Mouse (Mus musculus): ENCODE measurements around the gene Myo18a. TPM values are rescaled to one million over a fixed set of nuclear protein-coding genes. Genes with fewer than 3 reads are reported as not detected.

Gene Myo18a
- polyA plus RNA-seq, 1 experiment from 2014 or later, result 23.8 TPM

GRCm38 (mm10) chr11:77821648-77822047 lies 58.6 kb downstream of the Myo18a start:
- H3K9ac ChIP-seq (ENCODE audit: low read length), result no peak overlapping the region
- H3K4me3 ChIP-seq (ENCODE audit: low read depth, low read length), result no peak overlapping the region
- DNase-seq (ENCODE audit: low spot score, missing footprints) (peak; percentile 94), ATAC-seq (ENCODE audit: low FRiP score) (no peak)
- peaks cover 8% of the 10 kb centered on the region; the same call in 1 of the 2 replicates for H3K36me3 ChIP-seq (ENCODE audit: control insufficient read depth, insufficient read depth, low read length)
- 18% methylated on average over 8 of the region's 8 CpGs for WGBS
- no peak overlapping the region for H3K27ac ChIP-seq (ENCODE audit: low read depth, low read length)
- H3K4me2 ChIP-seq, result no peak overlapping the region
- peaks cover 2% of the 10 kb centered on the region for H3K27me3 ChIP-seq (ENCODE audit: control insufficient read depth, insufficient read depth, low read length)
- H3K4me1 ChIP-seq (ENCODE audit: control insufficient read depth, insufficient read depth, low read length), result 0 out of 2 replicates have a peak, but pooled peaks cover 8% of the 10 kb centered on the region
- no peaks in the 10 kb centered on the region for H3K9me3 ChIP-seq (ENCODE audit: control insufficient read depth, low read length)

GRCm38 (mm10) chr11:77822781-77823180 lies 59.7 kb downstream of the Myo18a start:
- DNase-seq (ENCODE audit: low spot score, missing footprints) (peak; percentile 98), ATAC-seq (ENCODE audit: low FRiP score) (no peak)
- Histone ChIP-seq H3K4me1 (ENCODE audit: control insufficient read depth, insufficient read depth, low read length) (peaks cover 11% of the 10 kb centered on the region; the same call in 1 of the 2 replicates), H3K36me3 (ENCODE audit: control insufficient read depth, insufficient read depth, low read length) (peaks cover 8% of the 10 kb centered on the region; the same call in 1 of the 2 replicates), H3K27ac (ENCODE audit: low read depth, low read length) (no peak overlapping the region), H3K4me2 (no peak overlapping the region), H3K9ac (ENCODE audit: low read length) (no peak overlapping the region), H3K9me3 (ENCODE audit: control insufficient read depth, low read length) (no peaks in the 10 kb centered on the region), H3K4me3 (ENCODE audit: low read depth, low read length) (no peak overlapping the region), H3K27me3 (ENCODE audit: control insufficient read depth, insufficient read depth, low read length) (peaks cover 2% of the 10 kb centered on the region)
- WGBS, result 15% methylated on average over 7 of the region's 7 CpGs

GRCm38 (mm10) chr11:77825853-77826252 lies 62.8 kb downstream of the Myo18a start:
- H3K27me3 ChIP-seq (ENCODE audit: control insufficient read depth, insufficient read depth, low read length), result peaks cover 2% of the 10 kb centered on the region
- H3K27ac ChIP-seq (ENCODE audit: low read depth, low read length), result no peak overlapping the region
- peaks cover 11% of the 10 kb centered on the region; the same call in 1 of the 2 replicates for H3K4me1 ChIP-seq (ENCODE audit: control insufficient read depth, insufficient read depth, low read length)
- H3K9ac ChIP-seq (ENCODE audit: low read length), result no peak overlapping the region
- no peak overlapping the region for H3K4me3 ChIP-seq (ENCODE audit: low read depth, low read length)
- H3K9me3 ChIP-seq (ENCODE audit: control insufficient read depth, low read length), result no peaks in the 10 kb centered on the region
- 2% methylated on average over 5 of the region's 5 CpGs for WGBS
- H3K4me2 ChIP-seq, result no peak overlapping the region
- DNase-seq (ENCODE audit: low spot score, missing footprints), result peak; percentile 91
- ATAC-seq (ENCODE audit: low FRiP score), result peak; percentile 8; the same call in 1 of the 2 replicates
- peaks cover 8% of the 10 kb centered on the region; the same call in 1 of the 2 replicates for H3K36me3 ChIP-seq (ENCODE audit: control insufficient read depth, insufficient read depth, low read length)

- H3K9me3 ChIP-seq (ENCODE audit: control insufficient read depth, low read length), result no peaks in the 10 kb centered on the region
- H3K9ac ChIP-seq (ENCODE audit: low read length), result no peak overlapping the region
- 48% methylated on average over 3 of the region's 3 CpGs for WGBS
- H3K4me1 ChIP-seq (ENCODE audit: control insufficient read depth, insufficient read depth, low read length), result peaks cover 11% of the 10 kb centered on the region; the same call in 1 of the 2 replicates
- no peak for DNase-seq (ENCODE audit: low spot score, missing footprints)
- peaks cover 2% of the 10 kb centered on the region for H3K27me3 ChIP-seq (ENCODE audit: control insufficient read depth, insufficient read depth, low read length)
- peaks cover 8% of the 10 kb centered on the region; the same call in 1 of the 2 replicates for H3K36me3 ChIP-seq (ENCODE audit: control insufficient read depth, insufficient read depth, low read length)
- no peak overlapping the region for H3K27ac ChIP-seq (ENCODE audit: low read depth, low read length)
- no peak overlapping the region for H3K4me3 ChIP-seq (ENCODE audit: low read depth, low read length)
- H3K4me2 ChIP-seq, result no peak overlapping the region
- no peak for ATAC-seq (ENCODE audit: low FRiP score)
Measured at GRCm38 (mm10) chr11:77826311-77826710, 63.3 kb downstream of the Myo18a start.

GRCm38 (mm10) chr11:77827241-77827995 lies 64.4 kb downstream of the Myo18a start:
- no peak overlapping the region for H3K27ac ChIP-seq (ENCODE audit: low read depth, low read length)
- H3K4me3 ChIP-seq (ENCODE audit: low read depth, low read length), result no peak overlapping the region
- H3K4me1 ChIP-seq (ENCODE audit: control insufficient read depth, insufficient read depth, low read length), result peaks cover 9% of the 10 kb centered on the region; the same call in 1 of the 2 replicates
- peak; percentile 40; the same call in 1 of the 2 replicates for ATAC-seq (ENCODE audit: low FRiP score)
- no peak overlapping the region for H3K9ac ChIP-seq (ENCODE audit: low read length)
- peaks cover 8% of the 10 kb centered on the region; the same call in 1 of the 2 replicates for H3K36me3 ChIP-seq (ENCODE audit: control insufficient read depth, insufficient read depth, low read length)
- no peak overlapping the region for H3K4me2 ChIP-seq
- peak; percentile 96 for DNase-seq (ENCODE audit: low spot score, missing footprints)
- H3K27me3 ChIP-seq (ENCODE audit: control insufficient read depth, insufficient read depth, low read length), result peaks cover 2% of the 10 kb centered on the region
- H3K9me3 ChIP-seq (ENCODE audit: control insufficient read depth, low read length), result no peaks in the 10 kb centered on the region
- WGBS, result 59% methylated on average over 18 of the region's 18 CpGs

- Histone ChIP-seq H3K9ac (ENCODE audit: low read length) (no peak overlapping the region), H3K4me2 (no peak overlapping the region), H3K9me3 (ENCODE audit: control insufficient read depth, low read length) (no peaks in the 10 kb centered on the region), H3K27me3 (ENCODE audit: control insufficient read depth, insufficient read depth, low read length) (peaks cover 2% of the 10 kb centered on the region), H3K36me3 (ENCODE audit: control insufficient read depth, insufficient read depth, low read length) (peaks cover 11% of the 10 kb centered on the region; the same call in 1 of the 2 replicates), H3K4me1 (ENCODE audit: control insufficient read depth, insufficient read depth, low read length) (peaks cover 6% of the 10 kb centered on the region; the same call in 1 of the 2 replicates), H3K27ac (ENCODE audit: low read depth, low read length) (no peak overlapping the region), H3K4me3 (ENCODE audit: low read depth, low read length) (no peak overlapping the region)
- no peak for ATAC-seq (ENCODE audit: low FRiP score)
- no peak for DNase-seq (ENCODE audit: low spot score, missing footprints)
- WGBS, result 89% methylated on average over 5 of the region's 5 CpGs
Measured at GRCm38 (mm10) chr11:77828163-77828562, 65.1 kb downstream of the Myo18a start.

- Histone ChIP-seq H3K27ac (ENCODE audit: low read depth, low read length) (no peak overlapping the region), H3K9ac (ENCODE audit: low read length) (no peak overlapping the region)
- 84% methylated on average over 23 of the region's 23 CpGs for WGBS
Measured at GRCm38 (mm10) chr11:77829043-77829841, 66.2 kb downstream of the Myo18a start.

GRCm38 (mm10) chr11:77830875-77831274 lies 67.8 kb downstream of the Myo18a start:
- peaks cover 2% of the 10 kb centered on the region for H3K36me3 ChIP-seq (ENCODE audit: control insufficient read depth, insufficient read depth, low read length)
- DNase-seq (ENCODE audit: low spot score, missing footprints) (no peak), ATAC-seq (ENCODE audit: low FRiP score) (no peak)
- no peak overlapping the region for H3K27ac ChIP-seq (ENCODE audit: low read depth, low read length)
- H3K27me3 ChIP-seq (ENCODE audit: control insufficient read depth, insufficient read depth, low read length), result peaks cover 2% of the 10 kb centered on the region; the same call in 1 of the 2 replicates
- H3K4me1 ChIP-seq (ENCODE audit: control insufficient read depth, insufficient read depth, low read length), result peaks cover 6% of the 10 kb centered on the region; the same call in 1 of the 2 replicates
- WGBS, result 68% methylated on average over 7 of the region's 7 CpGs
- no peaks in the 10 kb centered on the region for H3K9me3 ChIP-seq (ENCODE audit: control insufficient read depth, low read length)
- no peak overlapping the region for H3K9ac ChIP-seq (ENCODE audit: low read length)
- H3K4me3 ChIP-seq (ENCODE audit: low read depth, low read length), result no peak overlapping the region
- no peak overlapping the region for H3K4me2 ChIP-seq

More at GRCm38 (mm10) chr11:77829043-77829841, 66.2 kb downstream of the Myo18a start:
- peaks cover 2% of the 10 kb centered on the region for H3K27me3 ChIP-seq (ENCODE audit: control insufficient read depth, insufficient read depth, low read length)
- DNase-seq (ENCODE audit: low spot score, missing footprints), result no peak
- no peak overlapping the region for H3K4me2 ChIP-seq
- H3K36me3 ChIP-seq (ENCODE audit: control insufficient read depth, insufficient read depth, low read length), result peaks cover 5% of the 10 kb centered on the region; the same call in 1 of the 2 replicates
- no peak overlapping the region for H3K4me3 ChIP-seq (ENCODE audit: low read depth, low read length)
- H3K4me1 ChIP-seq (ENCODE audit: control insufficient read depth, insufficient read depth, low read length), result peaks cover 6% of the 10 kb centered on the region; the same call in 1 of the 2 replicates
- ATAC-seq (ENCODE audit: low FRiP score), result no peak
- H3K9me3 ChIP-seq (ENCODE audit: control insufficient read depth, low read length), result no peaks in the 10 kb centered on the region
